Mouse (Mus musculus) central nervous system, embryonic 18 days (tissue): ENCODE measurements around the gene Sppl2c. TPM values are rescaled to one million over a fixed set of nuclear protein-coding genes. Genes with fewer than 3 reads are reported as not detected.

Source experiments
- polyA plus RNA-seq: library from polyadenylated mRNA; depleted of rRNA; stranded (reverse); fragments of >200 nt; gene quantifications from 2 replicates; pipeline ENCODE4 v1.2.3, GENCODE M21; 2012; rRNA removed

The Sppl2c gene
- not detected in 2 replicates for polyA plus RNA-seq

GRCm38 (mm10) chr11:104186135-104186836 lies at the start of gene Sppl2c:
Sppl2c (plus strand) TSS chr11:104186327.

GRCm38 (mm10) chr11:104231041-104231911 lies 45.1 kb downstream of the Sppl2c start, which contains the start of gene Mapt:
Mapt (plus strand) TSS chr11:104231390.

Other genes with a start within 250 kb of the Sppl2c start
- gene Nsf, start 232.3 kb upstream of the Sppl2c start, polyA plus RNA-seq = 116 and 147 TPM in 2 replicates
- gene Arf2, start 219.6 kb upstream of the Sppl2c start, polyA plus RNA-seq = 145 and 149 TPM in 2 replicates
- gene Crhr1, start 53.5 kb upstream of the Sppl2c start, polyA plus RNA-seq = 19.6 and 23.0 TPM in 2 replicates
- gene Mapt, start 45.1 kb downstream of the Sppl2c start, polyA plus RNA-seq = 574 and 674 TPM in 2 replicates